Mouse (Mus musculus) liver, embryonic 16.5 days (tissue): ENCODE results near the gene Car5a. TPM values are rescaled to one million over a fixed set of nuclear protein-coding genes. Genes with fewer than 3 reads are reported as not detected.

Source experiments
- ATAC-seq: fragments of 200-750 bp; cut with Nextera tagmentation; 2 replicates; pipeline ENCODE4 v1.8.0; 2017; ENCODE audit warnings: low read depth, mild to moderate bottlenecking, moderate number of reproducible peaks, moderate library complexity
- H3K27ac ChIP-seq: fragments of 300-500 bp; sonication (generic); 2 replicates; pipeline ENCODE4 v1.5.1; 2014; ENCODE audit warnings: mild to moderate bottlenecking, low read length
- H3K27me3 ChIP-seq: fragments of 300-500 bp; sonication (generic); 2 replicates; pipeline ENCODE4 v1.6.1; 2014; ENCODE audit warnings: low read depth, low read length, mixed read lengths; ENCODE audit not compliant: control insufficient read depth, insufficient read depth
- H3K36me3 ChIP-seq: fragments of 300-500 bp; sonication (generic); 2 replicates; pipeline ENCODE4 v1.6.1; 2014; ENCODE audit warnings: mild to moderate bottlenecking; ENCODE audit not compliant: control insufficient read depth, insufficient read depth
- H3K4me1 ChIP-seq: fragments of 300-500 bp; sonication (generic); 2 replicates; pipeline ENCODE4 v1.6.1; 2014; ENCODE audit warnings: low read depth, low read length, mixed read lengths; ENCODE audit not compliant: control insufficient read depth
- H3K4me2 ChIP-seq: fragments of 300-500 bp; sonication (generic); 2 replicates; pipeline ENCODE4 v1.6.1; 2014; ENCODE audit warnings: low read depth, low read length, mixed read lengths
- H3K4me3 ChIP-seq: fragments of 300-500 bp; sonication (generic); 2 replicates; pipeline ENCODE4 v1.5.1; 2014; ENCODE audit warnings: low read depth, mild to moderate bottlenecking, low read length
- H3K9ac ChIP-seq: fragments of 300-500 bp; sonication (generic); 2 replicates; pipeline ENCODE4 v1.6.1; 2014; ENCODE audit warnings: low read depth, low read length
- H3K9me3 ChIP-seq: fragments of 300-500 bp; sonication (generic); replicated peaks from 2 replicates; pipeline ENCODE4 v1.6.1; 2016; ENCODE audit warnings: low read length; ENCODE audit not compliant: control insufficient read depth
- WGBS: fragments of 180-500 bp; shearing (Covaris S2); extraction: QIAGEN DNeasy Blood & Tissue Kit; methylation state at CpG from one replicate; pipeline ENCODE4 v1.1.7; 2014; ENCODE audit not compliant: insufficient replicate concordance; 5-methylcytosine and 5-hydroxymethylcytosine counted together
- polyA plus RNA-seq: library from polyadenylated mRNA; unstranded; fragments of >200 nt; fragmentation: Nextera tagmentation; extraction: Ambion mirVana; gene quantifications from 2 replicates; pipeline ENCODE4 v1.2.1, GENCODE M21; 2015

Car5a gene
- polyA plus RNA-seq, 1 experiment from 2014 or later = 8.4 TPM

DNA sequence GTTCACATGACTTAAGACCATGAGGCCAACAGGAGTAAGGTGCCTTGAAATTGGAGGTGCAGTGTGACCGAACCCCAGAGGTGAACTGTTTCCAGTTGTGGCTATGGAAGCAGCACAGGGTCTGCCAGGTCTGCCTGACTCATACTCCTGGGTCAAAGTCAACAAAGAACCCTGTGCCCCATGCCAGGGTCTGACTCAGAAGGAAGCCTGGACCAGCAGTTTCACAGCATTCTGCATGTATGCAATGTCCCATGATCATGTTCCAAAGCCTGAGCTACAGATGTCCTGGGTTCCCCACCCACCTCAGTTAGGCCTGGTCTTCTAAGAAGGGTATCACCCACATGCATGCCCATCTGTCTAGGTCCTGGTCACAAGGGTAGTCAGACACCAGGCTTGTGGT lies 55.4 kb downstream of the Car5a start:
- no peaks in the 10 kb centered on the region for H3K27me3 ChIP-seq
- no peaks in the 10 kb centered on the region for H3K9me3 ChIP-seq
- no peak for ATAC-seq
- H3K27ac ChIP-seq = no peak overlapping the region
- no peak overlapping the region for H3K9ac ChIP-seq
- no peak overlapping the region for H3K4me3 ChIP-seq
- no peak overlapping the region for H3K4me2 ChIP-seq
- WGBS = 84% methylated on average over 1 of the region's 1 CpGs
- no peaks in the 10 kb centered on the region for H3K4me1 ChIP-seq
- H3K36me3 ChIP-seq = peaks cover 74% of the 10 kb centered on the region

DNA sequence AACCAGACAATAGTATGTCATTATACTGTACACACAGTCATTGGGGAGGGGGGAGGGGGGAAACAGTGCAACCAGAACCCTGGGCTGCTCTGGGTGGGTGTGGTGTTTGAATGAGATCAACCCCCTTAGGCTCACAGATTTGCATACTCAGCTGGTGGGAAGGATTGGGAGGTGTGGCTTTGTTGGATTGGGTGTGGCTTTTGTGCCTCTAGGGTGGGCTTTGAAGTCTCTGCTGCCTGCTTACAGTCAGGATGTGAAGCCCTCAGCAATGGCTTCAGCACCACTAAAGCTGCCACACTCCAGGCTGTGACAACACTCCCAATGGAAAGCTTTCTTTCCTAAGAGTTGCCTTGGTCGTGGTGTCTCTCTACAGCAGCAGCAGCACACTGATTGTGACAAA lies 57.2 kb downstream of the Car5a start:
- 71% methylated on average over 1 of the region's 1 CpGs for WGBS

DNA sequence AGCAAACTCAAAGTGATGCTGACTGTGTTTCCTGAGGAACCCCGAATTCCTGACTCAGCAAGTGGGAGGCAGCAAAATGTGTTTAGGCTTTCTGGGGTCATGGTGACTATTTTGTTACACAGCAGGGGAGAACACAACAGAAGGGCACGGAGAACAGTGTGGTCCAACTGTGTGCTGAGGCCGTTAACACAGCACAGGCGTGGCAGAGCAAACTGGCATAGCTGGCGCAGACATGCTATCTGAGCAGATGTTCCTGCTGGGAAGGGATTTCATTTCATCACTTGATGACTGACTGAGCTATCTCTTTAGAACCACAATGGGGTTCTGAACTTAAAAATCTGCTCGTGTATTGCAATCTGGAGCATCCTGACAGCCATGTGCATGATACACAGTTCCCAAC lies 59.3 kb downstream of the Car5a start:
- peaks cover 84% of the 10 kb centered on the region for H3K36me3 ChIP-seq
- no peaks in the 10 kb centered on the region for H3K9me3 ChIP-seq
- H3K9ac ChIP-seq = no peak overlapping the region
- no peak overlapping the region for H3K4me2 ChIP-seq
- no peak overlapping the region for H3K27ac ChIP-seq
- H3K4me3 ChIP-seq = no peak overlapping the region
- WGBS = 83% methylated on average over 6 of the region's 6 CpGs
- no peak for ATAC-seq
- no peaks in the 10 kb centered on the region for H3K4me1 ChIP-seq
- H3K27me3 ChIP-seq = no peaks in the 10 kb centered on the region

More for the DNA sequence above, 57.2 kb downstream of the Car5a start:
- Histone ChIP-seq H3K36me3 (peaks cover 79% of the 10 kb centered on the region), H3K4me3 (no peak overlapping the region), H3K4me2 (no peak overlapping the region), H3K4me1 (no peaks in the 10 kb centered on the region), H3K27me3 (no peaks in the 10 kb centered on the region), H3K9ac (no peak overlapping the region), H3K9me3 (no peaks in the 10 kb centered on the region), H3K27ac (no peak overlapping the region)
- no peak for ATAC-seq

DNA sequence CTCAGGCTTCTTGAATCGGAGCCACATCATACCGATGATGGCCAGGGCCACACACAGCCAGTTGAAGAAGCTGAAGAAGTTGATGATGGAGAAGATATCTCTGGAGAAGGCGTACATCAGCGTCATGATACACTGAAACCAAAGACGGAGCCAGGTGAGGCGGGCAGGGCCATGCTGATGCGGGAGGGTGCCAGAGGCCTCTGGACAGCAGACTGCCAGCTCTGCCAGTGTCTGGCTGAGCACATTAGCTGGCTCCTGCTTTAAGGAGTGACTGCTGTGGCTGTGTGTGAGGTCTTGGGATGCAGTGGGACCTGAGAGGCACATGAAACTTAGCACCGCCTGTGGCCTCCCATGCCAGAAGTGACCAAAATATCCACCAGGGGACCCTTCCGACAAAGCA lies 59.7 kb downstream of the Car5a start:
- H3K27me3 ChIP-seq = no peaks in the 10 kb centered on the region
- no peaks in the 10 kb centered on the region for H3K9me3 ChIP-seq
- no peak overlapping the region for H3K4me2 ChIP-seq
- H3K4me1 ChIP-seq = no peaks in the 10 kb centered on the region
- 93% methylated on average over 9 of the region's 9 CpGs for WGBS
- no peak for ATAC-seq
- no peak overlapping the region for H3K9ac ChIP-seq
- H3K4me3 ChIP-seq = no peak overlapping the region
- H3K27ac ChIP-seq = no peak overlapping the region
- H3K36me3 ChIP-seq = peaks cover 80% of the 10 kb centered on the region

DNA sequence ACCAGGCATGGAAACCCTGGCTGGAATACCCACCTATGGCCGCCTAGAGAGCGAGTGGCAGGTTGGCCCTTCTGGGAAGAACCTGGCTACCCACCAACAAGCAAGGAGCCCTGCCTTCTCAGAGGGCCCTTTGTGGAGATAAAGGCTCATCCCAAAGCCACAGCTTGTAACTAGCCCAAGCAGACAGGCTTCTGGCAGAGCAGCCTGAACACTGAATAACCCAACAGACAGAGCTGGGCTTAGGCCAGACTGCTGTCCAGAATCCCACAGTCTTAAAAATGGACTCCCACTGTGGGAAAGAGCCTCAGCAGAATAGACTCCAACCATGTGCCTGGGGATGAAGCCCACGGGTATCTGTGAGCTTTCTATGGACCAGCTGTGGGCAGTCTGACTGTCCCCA lies 60.5 kb downstream of the Car5a start:
- 91% methylated on average over 3 of the region's 3 CpGs for WGBS
- Histone ChIP-seq H3K27ac (no peak overlapping the region), H3K9ac (no peak overlapping the region), H3K36me3 (peaks cover 81% of the 10 kb centered on the region), H3K9me3 (no peaks in the 10 kb centered on the region), H3K4me2 (no peak overlapping the region), H3K4me1 (no peaks in the 10 kb centered on the region), H3K4me3 (no peak overlapping the region), H3K27me3 (no peaks in the 10 kb centered on the region)
- ATAC-seq = no peak

DNA sequence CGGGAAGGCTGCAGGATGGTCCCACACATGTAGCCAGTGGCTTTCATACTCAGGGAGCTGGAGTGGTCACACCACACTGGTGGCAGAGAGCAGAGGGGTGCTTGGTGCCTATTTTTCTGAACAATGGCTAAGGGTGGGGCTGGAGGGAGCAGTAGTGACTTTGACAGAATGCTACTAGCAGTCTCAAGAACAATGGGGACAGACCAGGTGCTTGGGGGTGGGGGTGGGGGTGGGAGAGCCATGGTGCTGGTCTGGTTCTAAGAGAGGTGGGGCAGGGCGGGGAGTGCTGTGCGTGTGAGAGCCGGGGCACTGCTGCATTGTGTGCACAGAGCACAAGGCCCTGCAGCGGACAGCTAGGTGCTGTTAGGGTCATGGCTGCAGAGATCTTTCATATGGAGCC lies 62.8 kb downstream of the Car5a start:
- ATAC-seq = no peak
- no peak overlapping the region for H3K4me2 ChIP-seq
- H3K4me1 ChIP-seq = no peaks in the 10 kb centered on the region
- no peak overlapping the region for H3K4me3 ChIP-seq
- H3K9me3 ChIP-seq = no peaks in the 10 kb centered on the region
- no peak overlapping the region for H3K9ac ChIP-seq
- H3K36me3 ChIP-seq = peaks cover 65% of the 10 kb centered on the region
- WGBS = 86% methylated on average over 5 of the region's 5 CpGs
- H3K27ac ChIP-seq = no peak overlapping the region
- H3K27me3 ChIP-seq = no peaks in the 10 kb centered on the region

DNA sequence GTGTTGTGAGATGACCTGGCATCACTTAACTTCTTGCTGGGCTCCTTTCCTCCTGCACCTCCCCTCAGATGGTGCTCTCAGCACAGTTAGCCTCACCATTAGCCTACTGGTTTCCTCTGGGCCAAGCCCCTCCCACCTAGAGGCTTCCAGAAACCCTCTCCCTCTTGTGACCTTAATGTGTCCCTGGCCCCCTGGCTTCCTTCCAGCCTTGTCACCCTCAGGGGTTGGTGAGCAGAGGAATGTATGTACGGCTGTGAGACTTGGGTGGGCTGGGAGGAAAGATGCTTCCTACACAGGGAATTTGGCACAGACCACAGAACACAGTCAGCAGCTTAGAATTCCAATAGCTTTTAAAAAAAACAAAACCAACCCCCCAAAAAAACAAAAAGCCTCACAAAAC lies 63.9 kb downstream of the Car5a start:
- Histone ChIP-seq H3K9ac (no peak overlapping the region), H3K4me1 (no peaks in the 10 kb centered on the region), H3K9me3 (no peaks in the 10 kb centered on the region), H3K4me3 (no peak overlapping the region), H3K4me2 (no peak overlapping the region), H3K36me3 (peaks cover 54% of the 10 kb centered on the region), H3K27ac (no peak overlapping the region), H3K27me3 (no peaks in the 10 kb centered on the region)
- 69% methylated on average over 1 of the region's 1 CpGs for WGBS
- ATAC-seq = no peak

DNA sequence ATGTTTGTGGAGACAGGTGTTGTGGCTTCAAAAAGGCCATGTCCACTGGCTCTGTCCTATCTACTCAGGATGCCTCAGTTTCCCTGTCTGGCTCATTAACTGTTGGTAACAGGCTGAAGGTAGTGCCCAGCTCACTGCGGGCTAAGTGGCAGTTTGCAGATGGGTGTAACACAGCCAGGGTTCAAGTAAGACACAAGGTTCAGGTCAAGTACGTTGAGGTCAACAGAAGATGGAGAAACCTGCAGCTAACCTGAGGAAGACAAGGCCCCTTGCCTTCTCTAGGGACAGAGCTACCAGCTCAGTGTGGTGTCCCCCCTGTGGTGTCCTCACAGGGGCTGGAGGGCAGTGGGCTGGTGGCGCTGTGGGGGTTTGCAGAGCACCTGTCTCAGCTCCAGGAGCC lies 65.0 kb downstream of the Car5a start:
- no peaks in the 10 kb centered on the region for H3K9me3 ChIP-seq
- H3K9ac ChIP-seq = no peak overlapping the region
- H3K4me2 ChIP-seq = no peak overlapping the region
- no peaks in the 10 kb centered on the region for H3K4me1 ChIP-seq
- no peaks in the 10 kb centered on the region for H3K27me3 ChIP-seq
- ATAC-seq = no peak
- H3K27ac ChIP-seq = no peak overlapping the region
- H3K36me3 ChIP-seq = peaks cover 42% of the 10 kb centered on the region
- no peak overlapping the region for H3K4me3 ChIP-seq
- 83% methylated on average over 3 of the region's 3 CpGs for WGBS

DNA sequence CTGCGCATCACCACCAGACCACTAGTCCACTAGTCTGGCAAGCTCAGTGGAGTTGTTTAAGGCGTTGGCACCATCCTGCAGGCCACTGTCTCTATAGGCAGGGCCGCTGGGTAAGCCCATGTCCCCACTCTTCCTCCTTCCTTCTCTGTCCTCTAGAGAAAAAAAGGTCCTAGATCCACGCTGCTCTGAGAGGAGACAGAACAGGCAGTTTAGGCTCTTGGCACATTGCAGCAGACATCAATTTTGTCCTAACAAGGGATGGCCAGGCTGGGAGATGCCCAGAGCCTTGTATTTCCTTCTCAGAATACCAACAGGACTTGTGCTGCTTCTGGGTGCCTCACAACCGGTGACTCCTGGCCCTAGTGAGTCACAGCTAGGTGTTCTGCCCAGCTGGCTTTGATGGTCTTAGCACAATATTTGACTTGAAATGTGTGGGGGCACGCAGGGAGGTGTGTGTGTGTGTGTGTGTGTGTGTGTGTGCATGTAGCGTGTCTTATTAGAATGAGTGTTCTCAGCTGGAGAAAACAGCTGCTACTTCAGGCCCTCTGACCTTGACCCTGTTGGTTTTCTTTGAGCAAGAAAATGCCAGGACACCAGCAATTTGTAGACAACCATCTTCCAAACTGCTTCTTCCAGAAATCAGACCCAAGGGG lies 66.8 kb downstream of the Car5a start:
- no peak overlapping the region for H3K4me3 ChIP-seq
- H3K36me3 ChIP-seq = peaks cover 25% of the 10 kb centered on the region
- no peaks in the 10 kb centered on the region for H3K9me3 ChIP-seq
- no peak overlapping the region for H3K27ac ChIP-seq
- no peak overlapping the region for H3K4me2 ChIP-seq
- no peaks in the 10 kb centered on the region; the same call in 1 of the 2 replicates for H3K4me1 ChIP-seq
- no peaks in the 10 kb centered on the region for H3K27me3 ChIP-seq
- WGBS = 78% methylated on average over 7 of the region's 7 CpGs
- no peak for ATAC-seq
- no peak overlapping the region for H3K9ac ChIP-seq
